Mouse (Mus musculus): ENCODE measurements around the gene Epo. TPM values are rescaled to one million over a fixed set of nuclear protein-coding genes. Genes with fewer than 3 reads are reported as not detected.

Gene Epo
- polyA plus RNA-seq, 1 experiment, result not detected

GRCm38 (mm10) chr5:137526192-137526936 is 6.7 kb downstream of the Epo start:
- H3K36me3 ChIP-seq (ENCODE audit: control insufficient read depth, insufficient read depth, low read length), result peaks cover 3% of the 10 kb centered on the region
- H3K27me3 ChIP-seq (ENCODE audit: control insufficient read depth, insufficient read depth, low read length), result no peaks in the 10 kb centered on the region
- H3K27ac ChIP-seq (ENCODE audit: control insufficient read depth, insufficient read depth, low read depth, low read length), result no peak overlapping the region
- peaks cover 3% of the 10 kb centered on the region for H3K4me1 ChIP-seq (ENCODE audit: control insufficient read depth, insufficient read depth, low read length)
- TF ChIP-seq CTCF (IDR thresholded peaks at IDR 0.05; ENCODE audit: control insufficient read depth, insufficient read depth, insufficient replicate concordance, low read depth, low read length), result no peak
- no peak for TF ChIP-seq POLR2A (IDR thresholded peaks at IDR 0.05; ENCODE audit: control insufficient read depth, low read depth, low read length)
- H3K4me3 ChIP-seq (ENCODE audit: control insufficient read depth, low read depth, low read length), result no peak overlapping the region

GRCm38 (mm10) chr5:137525511-137525910 is 7.5 kb downstream of the Epo start:
- TF ChIP-seq POLR2A (IDR thresholded peaks at IDR 0.05; ENCODE audit: control insufficient read depth, low read depth, low read length) (no peak), CTCF (IDR thresholded peaks at IDR 0.05; ENCODE audit: control insufficient read depth, insufficient read depth, insufficient replicate concordance, low read depth, low read length) (no peak)
- no peak overlapping the region for H3K4me3 ChIP-seq (ENCODE audit: control insufficient read depth, low read depth, low read length)
- H3K27ac ChIP-seq (ENCODE audit: control insufficient read depth, insufficient read depth, low read depth, low read length), result no peak overlapping the region
- H3K27me3 ChIP-seq (ENCODE audit: control insufficient read depth, insufficient read depth, low read length), result no peaks in the 10 kb centered on the region
- peaks cover 3% of the 10 kb centered on the region for H3K4me1 ChIP-seq (ENCODE audit: control insufficient read depth, insufficient read depth, low read length)
- peaks cover 3% of the 10 kb centered on the region for H3K36me3 ChIP-seq (ENCODE audit: control insufficient read depth, insufficient read depth, low read length)

- H3K36me3 ChIP-seq (ENCODE audit: control insufficient read depth, insufficient read depth, low read length), result peaks cover 3% of the 10 kb centered on the region
- H3K4me1 ChIP-seq (ENCODE audit: control insufficient read depth, insufficient read depth, low read length), result no peaks in the 10 kb centered on the region
- H3K4me3 ChIP-seq (ENCODE audit: control insufficient read depth, low read depth, low read length), result no peak overlapping the region
- no peak for TF ChIP-seq POLR2A (IDR thresholded peaks at IDR 0.05; ENCODE audit: control insufficient read depth, low read depth, low read length)
- TF ChIP-seq CTCF (IDR thresholded peaks at IDR 0.05; ENCODE audit: control insufficient read depth, insufficient read depth, insufficient replicate concordance, low read depth, low read length), result no peak
- H3K27ac ChIP-seq (ENCODE audit: control insufficient read depth, insufficient read depth, low read depth, low read length), result no peak overlapping the region
- no peaks in the 10 kb centered on the region for H3K27me3 ChIP-seq (ENCODE audit: control insufficient read depth, insufficient read depth, low read length)
Observed at GRCm38 (mm10) chr5:137524671-137525070, 8.4 kb downstream of the Epo start.

GRCm38 (mm10) chr5:137524251-137524515 is 8.9 kb downstream of the Epo start:
- Histone ChIP-seq H3K4me1 (ENCODE audit: control insufficient read depth, insufficient read depth, low read length) (no peaks in the 10 kb centered on the region), H3K27me3 (ENCODE audit: control insufficient read depth, insufficient read depth, low read length) (no peaks in the 10 kb centered on the region), H3K4me3 (ENCODE audit: control insufficient read depth, low read depth, low read length) (no peak overlapping the region), H3K36me3 (ENCODE audit: control insufficient read depth, insufficient read depth, low read length) (peaks cover 3% of the 10 kb centered on the region), H3K27ac (ENCODE audit: control insufficient read depth, insufficient read depth, low read depth, low read length) (no peak overlapping the region)
- TF ChIP-seq CTCF (IDR thresholded peaks at IDR 0.05; ENCODE audit: control insufficient read depth, insufficient read depth, insufficient replicate concordance, low read depth, low read length) (no peak), POLR2A (IDR thresholded peaks at IDR 0.05; ENCODE audit: control insufficient read depth, low read depth, low read length) (no peak)

- Histone ChIP-seq H3K27ac (ENCODE audit: control insufficient read depth, insufficient read depth, low read depth, low read length) (no peak overlapping the region), H3K4me3 (ENCODE audit: control insufficient read depth, low read depth, low read length) (no peak overlapping the region), H3K27me3 (ENCODE audit: control insufficient read depth, insufficient read depth, low read length) (no peaks in the 10 kb centered on the region), H3K36me3 (ENCODE audit: control insufficient read depth, insufficient read depth, low read length) (peaks cover 3% of the 10 kb centered on the region), H3K4me1 (ENCODE audit: control insufficient read depth, insufficient read depth, low read length) (no peaks in the 10 kb centered on the region)
- TF ChIP-seq CTCF (IDR thresholded peaks at IDR 0.05; ENCODE audit: control insufficient read depth, insufficient read depth, insufficient replicate concordance, low read depth, low read length) (no peak), POLR2A (IDR thresholded peaks at IDR 0.05; ENCODE audit: control insufficient read depth, low read depth, low read length) (no peak)
Observed at GRCm38 (mm10) chr5:137523396-137524250, 9.4 kb downstream of the Epo start.

GRCm38 (mm10) chr5:137522711-137523110 is 10.3 kb downstream of the Epo start:
- TF ChIP-seq POLR2A (IDR thresholded peaks at IDR 0.05; ENCODE audit: control insufficient read depth, low read depth, low read length) (no peak), CTCF (IDR thresholded peaks at IDR 0.05; ENCODE audit: control insufficient read depth, insufficient read depth, insufficient replicate concordance, low read depth, low read length) (no peak)
- peaks cover 3% of the 10 kb centered on the region; the same call in 1 of the 2 replicates for H3K36me3 ChIP-seq (ENCODE audit: control insufficient read depth, insufficient read depth, low read length)
- no peak overlapping the region for H3K27ac ChIP-seq (ENCODE audit: control insufficient read depth, insufficient read depth, low read depth, low read length)
- no peaks in the 10 kb centered on the region for H3K27me3 ChIP-seq (ENCODE audit: control insufficient read depth, insufficient read depth, low read length)
- H3K4me1 ChIP-seq (ENCODE audit: control insufficient read depth, insufficient read depth, low read length), result no peaks in the 10 kb centered on the region
- no peak overlapping the region for H3K4me3 ChIP-seq (ENCODE audit: control insufficient read depth, low read depth, low read length)

- H3K36me3 ChIP-seq (ENCODE audit: control insufficient read depth, insufficient read depth, low read length), result peaks cover 3% of the 10 kb centered on the region; the same call in 1 of the 2 replicates
- no peaks in the 10 kb centered on the region for H3K4me1 ChIP-seq (ENCODE audit: control insufficient read depth, insufficient read depth, low read length)
- H3K27ac ChIP-seq (ENCODE audit: control insufficient read depth, insufficient read depth, low read depth, low read length), result no peak overlapping the region
- TF ChIP-seq CTCF (IDR thresholded peaks at IDR 0.05; ENCODE audit: control insufficient read depth, insufficient read depth, insufficient replicate concordance, low read depth, low read length), result no peak
- TF ChIP-seq POLR2A (IDR thresholded peaks at IDR 0.05; ENCODE audit: control insufficient read depth, low read depth, low read length), result no peak
- H3K4me3 ChIP-seq (ENCODE audit: control insufficient read depth, low read depth, low read length), result no peak overlapping the region
- no peaks in the 10 kb centered on the region for H3K27me3 ChIP-seq (ENCODE audit: control insufficient read depth, insufficient read depth, low read length)
Observed at GRCm38 (mm10) chr5:137521861-137522260, 11.2 kb downstream of the Epo start.
